Mouse (Mus musculus) layer of hippocampus, adult 2 months (tissue): ENCODE measurements around the gene Tnnt3. TPM values are rescaled to one million over a fixed set of nuclear protein-coding genes. Genes with fewer than 3 reads are reported as not detected.
A peak's percentile ranks its signal among the peaks of the same experiment; 100 is the strongest.

Experiments used
- DNase-seq, 2 experiments: peaks; one replicate each; pipeline ENCODE4 v3.0.0; 2022; ENCODE audit warnings: low spot score in 2 of 2
- H3K27ac ChIP-seq: fragments of 200-600 bp; 2 replicates; pipeline ENCODE4 v1.8.1; 2022
- H3K4me3 ChIP-seq: fragments of 200-600 bp; 2 replicates; pipeline ENCODE4 v1.8.1; 2022; ENCODE audit warnings: mild to moderate bottlenecking
- CTCF ChIP-seq: fragments of 200-600 bp; conservative IDR thresholded peaks from 2 replicates; pipeline ENCODE4 v1.8.1; 2022; ENCODE audit warnings: antibody characterized with exemption, mild to moderate bottlenecking, moderate library complexity
- long read RNA-seq, 2 experiments: library from polyadenylated mRNA; stranded (forward); transcript quantifications; one replicate each; pipeline ENCODE4 v2.0.0; 2021; ENCODE audit warnings: borderline mapping rate in 2 of 2
- total RNA-seq, 2 experiments: library from RNA; stranded (reverse); gene quantifications; 2 replicates each; pipeline ENCODE4 v1.2.3; 2021

The Tnnt3 gene
- not detected for total RNA-seq
- long read RNA-seq, experiment 1, result 0 reads
- long read RNA-seq, experiment 2, partial matches to known transcripts, result 1 of 1 reads
- long read RNA-seq, experiment 2, other reads (novel, unspliced or antisense), result 0 of 1 reads

- Histone ChIP-seq H3K4me3 (no peak within 1 kb of the TSS), H3K27ac (no peak within 1 kb of the TSS)
- no peak for DNase-seq
- no peak for TF ChIP-seq CTCF
Measured at GRCm38 (mm10) chr7:142498575-142498974, at the start of gene Tnnt3. Gene Tnnt3, plus strand, starts transcription at chr7:142498836.

GRCm38 (mm10) chr7:142449038-142449617, 49.5 kb upstream of the Tnnt3 start:
- DNase-seq, result no peak
- Histone ChIP-seq H3K27ac (no peak overlapping the region), H3K4me3 (no peak overlapping the region)
- TF ChIP-seq CTCF, result no peak

DNA sequence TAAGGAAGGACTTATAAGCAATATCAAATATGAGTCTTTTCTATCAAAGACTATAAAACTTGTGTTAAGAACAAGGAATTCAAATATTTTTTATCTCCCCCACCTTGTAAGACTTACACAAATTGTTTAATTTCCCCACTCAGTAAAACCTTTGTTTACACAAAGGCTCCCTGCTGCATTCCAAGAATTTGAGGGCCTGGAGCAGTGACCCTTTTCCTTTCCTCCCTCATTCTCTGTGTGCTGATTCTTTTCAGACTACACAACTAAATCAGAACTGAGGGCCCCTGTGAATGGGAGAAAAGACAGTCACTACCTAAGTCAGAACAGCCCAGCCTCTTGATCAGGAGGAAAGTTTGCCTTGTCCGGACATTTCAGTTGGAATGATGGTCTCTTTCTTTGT, 43.9 kb upstream of the Tnnt3 start:
- no peak overlapping the region for H3K27ac ChIP-seq
- TF ChIP-seq CTCF, result no peak

DNA sequence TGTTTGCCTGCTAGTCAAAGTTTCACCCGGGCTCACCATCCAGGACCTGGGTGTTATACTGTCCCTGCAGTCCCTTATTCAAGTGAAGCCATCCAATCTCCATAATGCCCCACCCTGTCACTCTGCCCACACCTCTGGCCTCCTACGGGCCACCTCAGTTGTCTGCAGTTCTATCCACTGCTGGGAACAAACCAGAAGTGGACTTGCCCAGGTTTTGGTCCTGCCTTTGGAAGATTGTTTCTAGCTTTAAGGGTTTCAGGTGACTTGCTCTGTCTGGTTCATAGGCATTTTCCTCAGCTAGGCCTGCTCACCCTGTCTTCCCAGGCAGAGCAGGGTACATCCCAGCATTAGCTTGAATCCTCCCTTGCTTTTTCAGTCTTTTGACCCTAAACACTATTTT, 43.4 kb upstream of the Tnnt3 start:
- Histone ChIP-seq H3K4me3 (no peak overlapping the region), H3K27ac (no peak overlapping the region)
- TF ChIP-seq CTCF, result no peak
- DNase-seq, result no peak

More for the DNA sequence above, 43.9 kb upstream of the Tnnt3 start:
- no peak for DNase-seq
- no peak overlapping the region for H3K4me3 ChIP-seq

GRCm38 (mm10) chr7:142456806-142457205, 41.8 kb upstream of the Tnnt3 start:
- Histone ChIP-seq H3K27ac (no peak overlapping the region; the same call in 1 of the 2 replicates), H3K4me3 (no peak overlapping the region)
- no peak for TF ChIP-seq CTCF
- no peak for DNase-seq

DNA sequence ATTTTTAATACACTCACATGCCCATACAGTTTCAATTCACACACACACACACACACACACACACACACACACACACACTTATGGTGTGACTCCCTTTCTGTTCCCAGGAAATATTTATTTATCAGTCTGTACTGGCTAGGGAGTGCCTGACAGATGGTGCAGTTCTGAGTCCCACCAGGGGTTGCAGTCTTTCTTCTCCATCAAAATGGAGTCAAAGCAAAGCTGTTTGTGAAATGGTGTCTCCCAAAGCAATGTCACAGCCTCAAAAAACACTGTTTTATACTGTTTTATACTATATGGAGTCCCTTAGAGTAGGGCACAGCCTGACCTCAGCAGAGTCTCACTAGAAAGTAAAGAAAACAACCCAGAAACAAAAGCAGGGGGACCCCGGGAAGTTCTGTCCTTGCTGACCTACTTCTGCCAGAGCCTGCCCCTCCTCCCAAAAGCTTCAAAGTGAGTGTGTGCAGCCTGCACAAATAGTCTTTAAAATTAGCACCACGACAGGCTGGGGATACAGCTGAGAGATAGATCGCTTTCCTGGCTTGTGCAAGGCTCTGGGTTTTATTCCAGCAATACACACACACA, 41.3 kb upstream of the Tnnt3 start:
- peak; percentile 25 to 46 for DNase-seq
- no peak overlapping the region for H3K4me3 ChIP-seq
- TF ChIP-seq CTCF, result peak; percentile 53
- peak overlapping the region; percentile 77 for H3K27ac ChIP-seq

DNA sequence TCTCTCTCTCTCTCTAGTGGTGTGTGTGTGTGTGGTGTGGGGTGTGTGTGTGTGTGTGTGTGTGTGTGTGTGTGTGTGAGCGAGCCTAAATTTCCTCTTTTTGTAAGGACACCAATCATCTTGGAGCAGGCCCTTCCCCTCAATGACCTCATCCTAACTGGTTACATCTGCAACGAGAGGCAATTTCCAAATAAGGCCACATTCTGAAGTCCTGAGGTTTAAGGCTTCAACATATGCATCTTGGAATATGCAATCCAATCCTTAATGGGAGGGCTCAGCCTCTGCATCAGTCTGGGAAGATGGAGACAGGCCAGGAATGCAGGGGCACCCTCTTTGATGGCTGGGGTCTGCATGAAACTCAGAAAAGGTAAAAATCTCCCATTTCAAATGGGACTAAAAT, 40.6 kb upstream of the Tnnt3 start:
- Histone ChIP-seq H3K4me3 (no peak overlapping the region), H3K27ac (no peak overlapping the region)
- TF ChIP-seq CTCF, result no peak
- DNase-seq, result no peak

DNA sequence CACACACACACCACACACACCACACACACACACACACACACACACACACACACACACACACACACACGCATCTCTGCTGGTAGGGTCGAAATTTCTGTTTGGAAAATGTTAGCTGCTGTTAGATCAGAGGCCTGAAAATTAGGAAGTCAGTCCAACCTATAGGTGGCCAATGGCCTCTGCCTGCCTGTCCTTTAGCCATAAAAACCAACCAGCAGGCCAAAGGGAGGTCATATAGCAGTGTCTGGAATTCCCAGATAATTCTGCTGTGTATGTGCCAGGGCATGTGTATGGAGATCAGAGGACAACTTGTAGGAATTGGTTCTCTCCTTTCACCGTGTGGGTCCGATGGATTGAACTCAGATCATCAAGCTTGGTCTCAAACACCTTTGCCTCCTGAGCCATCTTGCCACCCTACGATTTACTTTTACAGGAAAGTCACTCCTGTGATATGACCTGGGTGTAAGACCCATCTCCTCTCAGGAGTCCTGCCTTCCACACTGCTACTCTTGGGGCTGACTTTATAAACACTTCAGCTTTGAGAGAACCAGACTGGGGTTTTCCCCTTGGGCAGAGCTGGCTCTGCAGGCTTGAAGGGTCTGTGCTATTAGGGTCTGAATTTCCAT, 39.8 kb upstream of the Tnnt3 start:
- no peak for DNase-seq
- H3K4me3 ChIP-seq, result no peak overlapping the region
- H3K27ac ChIP-seq, result no peak overlapping the region
- TF ChIP-seq CTCF, result no peak

DNA sequence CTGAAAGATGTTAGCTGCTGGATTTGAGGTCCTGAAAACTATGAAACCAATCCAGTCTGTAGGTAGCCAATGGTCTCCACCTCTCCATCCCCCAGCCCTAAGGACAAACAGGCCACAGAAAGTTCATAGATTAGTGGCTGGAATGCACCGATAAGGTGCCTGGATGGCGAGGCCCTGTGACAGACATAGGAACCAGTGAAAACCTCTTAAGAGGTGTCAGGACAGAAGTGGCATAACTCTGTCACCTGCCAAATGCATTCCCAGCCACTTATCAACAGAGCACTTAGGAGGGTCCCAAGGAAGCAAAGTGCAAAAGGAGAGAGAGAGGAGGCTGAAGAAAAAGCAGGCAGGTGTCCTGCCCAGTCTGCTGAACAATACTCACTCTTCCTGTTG, 39.3 kb upstream of the Tnnt3 start:
- no peak overlapping the region for H3K27ac ChIP-seq
- DNase-seq, result no peak
- no peak overlapping the region for H3K4me3 ChIP-seq
- TF ChIP-seq CTCF, result no peak

- no peak for DNase-seq
- no peak within 1 kb of the TSS for H3K27ac ChIP-seq
- no peak within 1 kb of the TSS for H3K4me3 ChIP-seq
- TF ChIP-seq CTCF, result no peak
Measured at GRCm38 (mm10) chr7:142460636-142461077, 38.0 kb upstream of the Tnnt3 start, which contains the start of gene Lsp1. Gene Lsp1, plus strand, starts transcription at chr7:142460809.

- no peak for DNase-seq
- Histone ChIP-seq H3K27ac (no peak overlapping the region), H3K4me3 (no peak overlapping the region)
- TF ChIP-seq CTCF, result no peak
Measured at GRCm38 (mm10) chr7:142461446-142461845, 37.2 kb upstream of the Tnnt3 start.

DNA sequence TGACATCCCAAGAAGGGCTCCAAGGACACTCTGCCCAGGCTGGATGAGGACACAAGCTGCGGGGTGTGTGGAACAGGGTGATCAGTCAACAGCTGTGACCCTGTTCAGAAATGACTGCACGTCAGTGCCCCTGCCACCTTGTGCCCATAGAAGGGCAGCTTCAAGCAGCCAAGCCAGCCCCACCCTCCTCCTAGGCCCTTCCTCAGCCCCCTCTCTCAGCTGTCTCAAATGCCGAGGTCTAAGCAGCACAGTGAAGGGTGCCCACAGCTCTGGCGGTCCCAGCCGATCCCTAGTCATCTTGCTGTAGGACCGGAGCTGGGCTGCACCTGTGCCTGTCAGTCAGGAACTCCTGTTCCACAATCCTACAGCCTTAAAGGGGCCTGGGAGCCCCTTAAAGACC, 36.4 kb upstream of the Tnnt3 start:
- DNase-seq, result no peak
- TF ChIP-seq CTCF, result no peak
- no peak overlapping the region for H3K27ac ChIP-seq
- H3K4me3 ChIP-seq, result no peak overlapping the region

DNA sequence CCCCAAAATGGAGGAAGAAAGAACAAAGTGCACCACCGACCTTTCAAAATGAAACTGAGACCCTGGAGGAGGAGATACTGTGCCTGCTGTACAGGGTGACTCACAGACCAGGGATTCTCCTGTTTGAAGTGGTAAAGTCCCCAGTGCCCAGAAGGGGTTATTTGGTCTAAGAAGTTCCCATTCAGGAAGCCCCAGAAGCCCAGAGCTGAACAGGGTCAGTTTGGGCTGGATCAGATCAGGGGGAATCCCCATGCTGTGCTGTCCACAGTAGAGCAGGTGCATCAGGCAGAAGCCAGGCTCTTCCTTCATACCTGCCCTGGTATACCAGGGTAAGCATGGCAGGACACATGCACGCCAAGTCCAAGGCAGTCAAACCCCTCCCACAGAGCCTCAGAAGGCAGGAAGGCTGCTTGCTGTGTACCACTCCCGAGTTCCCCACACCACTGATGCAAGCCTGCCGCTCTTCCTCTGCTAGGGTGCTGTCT, 36.0 kb upstream of the Tnnt3 start:
- no peak overlapping the region for H3K27ac ChIP-seq
- H3K4me3 ChIP-seq, result no peak overlapping the region
- DNase-seq, result no peak
- TF ChIP-seq CTCF, result no peak
